ENCODE assay signal across 8 mouse cellular contexts in genomic region chr8:72219541-72220363, GRCm38 (mm10). TPM values are rescaled to one million over a fixed set of nuclear protein-coding genes. Genes with fewer than 3 reads are reported as not detected.
DNase-seq lines count a peak whose midpoint lies in the region; ATAC-seq lines count a peak whose summit lies in the region.

Gene Fam32a (plus strand): TSS chr8:72219730.

- H3K4me2 ChIP-seq in intestine, embryonic 14.5 days (ENCODE audit: low read length): peak within 1 kb of the TSS; percentile 93

- ATAC-seq in intestine, embryonic 14.5 days (replicated peaks; ENCODE audit: low FRiP score, low TSS enrichment, low read depth): peak; percentile 99

- peaks cover 8% of the 10 kb centered on the region; the same call in 1 of the 2 replicates for H3K27me3 ChIP-seq in intestine, embryonic 14.5 days (replicated peaks; ENCODE audit: control insufficient read depth, insufficient read depth, low read length)

- H3K9ac ChIP-seq in intestine, embryonic 14.5 days (ENCODE audit: low read length): peak within 1 kb of the TSS; percentile 85

- peaks cover 10% of the 10 kb centered on the region; the same call in 1 of the 2 replicates for H3K4me1 ChIP-seq in intestine, embryonic 14.5 days (replicated peaks; ENCODE audit: control insufficient read depth, insufficient read depth, low read length)

- peak within 1 kb of the TSS; percentile 94 for H3K4me3 ChIP-seq in intestine, embryonic 14.5 days (ENCODE audit: low read depth, low read length)

- peak within 1 kb of the TSS; percentile 76 for H3K27ac ChIP-seq in intestine, embryonic 14.5 days (ENCODE audit: low read depth)

- H3K36me3 ChIP-seq in intestine, embryonic 14.5 days (ENCODE audit: control insufficient read depth, insufficient read depth, low read length): peaks cover 31% of the 10 kb centered on the region

- DNase-seq in adrenal gland, adult 18-20 months (ENCODE audit: low spot score in 2 of 2): peak; percentile 72 to 74
- peak; percentile 97 for DNase-seq in embryo, embryonic 11 days
- DNase-seq in gastrocnemius, postnatal 25 days: peak; percentile 85
- DNase-seq in intestine, embryonic 14.5 days (ENCODE audit: low spot score): peak; percentile 92
- peak; percentile 92 to 93 for DNase-seq in left cerebral cortex, postnatal 14 days (ENCODE audit: low spot score in 2 of 2)
- DNase-seq in mesoderm, embryonic 11.5 days (ENCODE audit: low read depth, low spot score): peak; percentile 99
- peak; percentile 78 to 89 for DNase-seq in right cerebral cortex, postnatal 36 days (ENCODE audit: low spot score in 2 of 2)
- peak; percentile 94 for DNase-seq in yolk sac, embryonic 10.5 days (ENCODE audit: low spot score)

- no peaks in the 10 kb centered on the region for H3K9me3 ChIP-seq in intestine, embryonic 14.5 days (ENCODE audit: control insufficient read depth, low read length)

- intact Hi-C loops in left cerebral cortex, postnatal 14 days (cut with DNase I): no loop called here

- WGBS in intestine, embryonic 14.5 days: 10% methylated on average over 39 of the region's 39 CpGs

RNA-seq across cellular contexts. Expression of gene Fam32a, which starts in this region (rescaled TPM):
- 10 to 100 TPM; 48.6 to 71.9 TPM for total RNA-seq in adrenal gland, adult 18-20 months (2021)
- 10 to 100 TPM in 1 of 2 experiments, 1 to 10 TPM in 1; 8.8 to 11.9 TPM for total RNA-seq in gastrocnemius, postnatal 25 days (2021)
- polyA plus RNA-seq in intestine, embryonic 14.5 days (2014; fragmentation: Nextera tagmentation; extraction: Ambion mirVana): 73.3 and 74.3 TPM in 2 replicates
- total RNA-seq in left cerebral cortex, postnatal 14 days (2021): 10 to 100 TPM; 50.5 to 53.2 TPM

Comparison
In these comparisons a context has a peak if more than half of its experiments do, and no peak if none do; other contexts are left out.
1. Peak in every context shown above with its lines: DNase-seq, ATAC-seq, H3K4me3 ChIP-seq and H3K27ac ChIP-seq.